Mouse (Mus musculus) forebrain, embryonic 11.5 days (tissue): ENCODE data around the gene Oosp1. TPM values are rescaled to one million over a fixed set of nuclear protein-coding genes. Genes with fewer than 3 reads are reported as not detected.

Experiments used
- ATAC-seq: fragments of 200-750 bp; cut with Nextera tagmentation; replicated peaks from 2 replicates; pipeline ENCODE4 v1.8.0; 2017; ENCODE audit warnings: moderate TSS enrichment; ENCODE audit not compliant: low FRiP score
- DNase-seq: peaks from one replicate; pipeline ENCODE4 v3.0.0-alpha.2; 2017; ENCODE audit warnings: low spot score
- H3K27ac ChIP-seq: fragments of 300-500 bp; sonication (generic); 2 replicates; pipeline ENCODE4 v1.5.1; 2014; ENCODE audit warnings: low read depth, low read length
- H3K27me3 ChIP-seq: fragments of 300-500 bp; sonication (generic); 2 replicates; pipeline ENCODE4 v1.6.1; 2014; ENCODE audit warnings: mild to moderate bottlenecking, low read length, mixed read lengths; ENCODE audit not compliant: control insufficient read depth, insufficient read depth
- H3K36me3 ChIP-seq: fragments of 300-500 bp; sonication (generic); 2 replicates; pipeline ENCODE4 v1.6.1; 2014; ENCODE audit warnings: mild to moderate bottlenecking, low read length, moderate library complexity, mixed read lengths; ENCODE audit not compliant: control insufficient read depth, insufficient read depth
- H3K4me1 ChIP-seq: fragments of 300-500 bp; sonication (generic); replicated peaks from 2 replicates; pipeline ENCODE4 v1.6.1; 2014; ENCODE audit warnings: low read length, mixed read lengths; ENCODE audit not compliant: control insufficient read depth, insufficient read depth
- H3K4me2 ChIP-seq: fragments of 300-500 bp; sonication (generic); 2 replicates; pipeline ENCODE4 v1.6.1; 2014; ENCODE audit warnings: low read depth, mild to moderate bottlenecking, low read length, moderate library complexity, mixed read lengths; ENCODE audit not compliant: severe bottlenecking
- H3K4me3 ChIP-seq: fragments of 300-500 bp; sonication (generic); 2 replicates; pipeline ENCODE4 v1.5.1; 2014; ENCODE audit warnings: low read depth, low read length
- H3K9ac ChIP-seq: fragments of 300-500 bp; sonication (generic); 2 replicates; pipeline ENCODE4 v1.6.1; 2014; ENCODE audit warnings: low read length
- H3K9me3 ChIP-seq: fragments of 300-500 bp; sonication (generic); 2 replicates; pipeline ENCODE4 v1.6.1; 2016; ENCODE audit warnings: low read length, mixed read lengths; ENCODE audit not compliant: control insufficient read depth
- WGBS: fragments of 180-500 bp; shearing (Covaris S2); extraction: QIAGEN DNeasy Blood & Tissue Kit; methylation state at CpG from one replicate; pipeline ENCODE4 v1.1.7; 2014; 5-methylcytosine and 5-hydroxymethylcytosine counted together
- polyA plus RNA-seq: library from polyadenylated mRNA; unstranded; fragments of >200 nt; fragmentation: Nextera tagmentation; extraction: Ambion mirVana; gene quantifications from 2 replicates; pipeline ENCODE4 v1.2.1, GENCODE M21; 2014

Oosp1 gene
- polyA plus RNA-seq, 1 experiment from 2014 or later, result not detected

- 88% methylated on average over 6 of the region's 6 CpGs for WGBS
- Histone ChIP-seq H3K4me3 (no peak overlapping the region), H3K36me3 (no peaks in the 10 kb centered on the region), H3K9me3 (no peaks in the 10 kb centered on the region), H3K4me1 (no peaks in the 10 kb centered on the region), H3K27me3 (no peaks in the 10 kb centered on the region), H3K4me2 (no peak overlapping the region), H3K9ac (no peak overlapping the region), H3K27ac (no peak overlapping the region)
- DNase-seq (no peak), ATAC-seq (no peak)
Measured at GRCm38 (mm10) chr19:11698342-11698741, 7.4 kb upstream of the Oosp1 start.

GRCm38 (mm10) chr19:11696755-11697154 lies 5.8 kb upstream of the Oosp1 start, which contains the start of gene Oosp3:
Gene Oosp3, plus strand, starts transcription at chr19:11697055.
- WGBS, result 83% methylated on average over 2 of the region's 2 CpGs
- no peak for ATAC-seq

GRCm38 (mm10) chr19:11691454-11691853 lies 504 bp upstream of the Oosp1 start:
- ATAC-seq, result no peak
- whole genome bisulfite sequencing, result 74% methylated on average over 1 of the region's 1 CpGs
- no peak overlapping the region for H3K4me3 ChIP-seq

More at GRCm38 (mm10) chr19:11696755-11697154, 5.8 kb upstream of the Oosp1 start, which contains the start of gene Oosp3:
- no peaks in the 10 kb centered on the region for H3K36me3 ChIP-seq
- H3K9me3 ChIP-seq, result no peaks in the 10 kb centered on the region
- H3K4me3 ChIP-seq, result no peak within 1 kb of the TSS
- no peaks in the 10 kb centered on the region for H3K27me3 ChIP-seq
- H3K9ac ChIP-seq, result no peak within 1 kb of the TSS
- no peak within 1 kb of the TSS for H3K27ac ChIP-seq
- DNase-seq, result no peak
- no peaks in the 10 kb centered on the region for H3K4me1 ChIP-seq
- H3K4me2 ChIP-seq, result no peak within 1 kb of the TSS

GRCm38 (mm10) chr19:11661562-11661961 lies 29.4 kb downstream of the Oosp1 start:
- H3K9ac ChIP-seq, result no peak overlapping the region
- ATAC-seq (no peak), DNase-seq (no peak)
- H3K4me3 ChIP-seq, result no peak overlapping the region
- H3K36me3 ChIP-seq, result no peaks in the 10 kb centered on the region
- H3K4me2 ChIP-seq, result no peak overlapping the region
- H3K27ac ChIP-seq, result no peak overlapping the region
- H3K4me1 ChIP-seq, result no peaks in the 10 kb centered on the region
- H3K9me3 ChIP-seq, result no peaks in the 10 kb centered on the region
- H3K27me3 ChIP-seq, result no peaks in the 10 kb centered on the region

More at GRCm38 (mm10) chr19:11691454-11691853, 504 bp upstream of the Oosp1 start:
- Histone ChIP-seq H3K4me2 (no peak overlapping the region), H3K4me1 (no peaks in the 10 kb centered on the region), H3K27ac (no peak overlapping the region), H3K9me3 (no peaks in the 10 kb centered on the region), H3K27me3 (no peaks in the 10 kb centered on the region), H3K9ac (no peak overlapping the region), H3K36me3 (no peaks in the 10 kb centered on the region)
- no peak for DNase-seq

- no peak within 1 kb of the TSS for H3K9ac ChIP-seq
Measured at GRCm38 (mm10) chr19:11660459-11660858, 30.5 kb downstream of the Oosp1 start, which contains the start of gene Oosp2. Gene Oosp2, minus strand, starts transcription at chr19:11660559.

GRCm38 (mm10) chr19:11659142-11659541 lies 31.8 kb downstream of the Oosp1 start:
- Histone ChIP-seq H3K4me2 (no peak overlapping the region), H3K4me3 (no peak overlapping the region), H3K36me3 (no peaks in the 10 kb centered on the region), H3K27ac (no peak overlapping the region), H3K27me3 (no peaks in the 10 kb centered on the region), H3K9ac (no peak overlapping the region), H3K4me1 (no peaks in the 10 kb centered on the region), H3K9me3 (no peaks in the 10 kb centered on the region)
- DNase-seq (no peak), ATAC-seq (no peak)
- 76% methylated on average over 2 of the region's 2 CpGs for WGBS

More at GRCm38 (mm10) chr19:11660459-11660858, 30.5 kb downstream of the Oosp1 start, which contains the start of gene Oosp2:
- H3K4me1 ChIP-seq, result no peaks in the 10 kb centered on the region
- DNase-seq, result no peak
- ATAC-seq, result no peak
- no peak within 1 kb of the TSS for H3K4me2 ChIP-seq
- no peaks in the 10 kb centered on the region for H3K9me3 ChIP-seq
- H3K27me3 ChIP-seq, result no peaks in the 10 kb centered on the region
- H3K36me3 ChIP-seq, result no peaks in the 10 kb centered on the region
- H3K27ac ChIP-seq, result no peak within 1 kb of the TSS
- 88% methylated on average over 5 of the region's 5 CpGs for WGBS
- H3K4me3 ChIP-seq, result no peak within 1 kb of the TSS

GRCm38 (mm10) chr19:11649564-11649963 lies 41.4 kb downstream of the Oosp1 start:
- WGBS, result 89% methylated on average over 4 of the region's 4 CpGs
- H3K36me3 ChIP-seq, result no peaks in the 10 kb centered on the region
- no peak for ATAC-seq
- H3K9ac ChIP-seq, result no peak overlapping the region
- no peaks in the 10 kb centered on the region for H3K27me3 ChIP-seq
- H3K4me3 ChIP-seq, result no peak overlapping the region
- H3K4me1 ChIP-seq, result no peaks in the 10 kb centered on the region
- no peak overlapping the region for H3K27ac ChIP-seq
- H3K4me2 ChIP-seq, result no peak overlapping the region
- H3K9me3 ChIP-seq, result no peaks in the 10 kb centered on the region
- DNase-seq, result no peak

GRCm38 (mm10) chr19:11646166-11646565 lies 44.8 kb downstream of the Oosp1 start:
- ATAC-seq (no peak), DNase-seq (no peak)
- Histone ChIP-seq H3K27me3 (no peaks in the 10 kb centered on the region), H3K36me3 (no peaks in the 10 kb centered on the region), H3K9me3 (no peaks in the 10 kb centered on the region), H3K9ac (no peak overlapping the region), H3K27ac (no peak overlapping the region), H3K4me1 (no peaks in the 10 kb centered on the region), H3K4me3 (no peak overlapping the region), H3K4me2 (no peak overlapping the region)
- 79% methylated on average over 3 of the region's 3 CpGs for WGBS

- no peak within 1 kb of the TSS for H3K27ac ChIP-seq
- H3K4me2 ChIP-seq, result no peak within 1 kb of the TSS
- DNase-seq (no peak), ATAC-seq (no peak)
- no peaks in the 10 kb centered on the region for H3K4me1 ChIP-seq
- WGBS, result 68% methylated on average over 1 of the region's 1 CpGs
- no peaks in the 10 kb centered on the region for H3K9me3 ChIP-seq
- no peaks in the 10 kb centered on the region for H3K36me3 ChIP-seq
- no peak within 1 kb of the TSS for H3K9ac ChIP-seq
- H3K4me3 ChIP-seq, result no peak within 1 kb of the TSS
- no peaks in the 10 kb centered on the region for H3K27me3 ChIP-seq
Measured at GRCm38 (mm10) chr19:11640732-11641131, 50.2 kb downstream of the Oosp1 start, which contains the start of gene Ms4a3. Gene Ms4a3, minus strand, starts transcription at chr19:11640851.
